ENCODE assay signal across 25 mouse cellular contexts in genomic region chr13:62910206-62910605, GRCm38 (mm10). TPM values are rescaled to one million over a fixed set of nuclear protein-coding genes. Genes with fewer than 3 reads are reported as not detected.
"Had no signal": no experiment of that assay in that cellular context is flagged by ENCODE, and none has a peak within 500 bp of the region (broad histone marks: within the 10 kb centered on the region; RNA-seq: fewer than 3 reads in every experiment).

No protein-coding gene starts in this region.

- H3K4me1 ChIP-seq: midbrain, embryonic 12.5 days had no signal

- H3K27me3 ChIP-seq: limb, embryonic 13.5 days; midbrain, embryonic 12.5 days; neural tube, embryonic 13.5 days had no signal

- H3K27ac ChIP-seq: kidney, postnatal 0 days; layer of hippocampus, adult 2 months; limb, embryonic 10.5 days; limb, embryonic 13.5 days; midbrain, embryonic 12.5 days; neural tube, embryonic 13.5 days; stomach, postnatal 0 days had no signal

- H3K4me2 ChIP-seq: limb, embryonic 13.5 days; lung, embryonic 14.5 days; midbrain, embryonic 12.5 days; neural tube, embryonic 13.5 days had no signal

- DNase-seq: kidney, adult 2 months; kidney, postnatal 25 days; layer of hippocampus, adult 9-11 months; layer of hippocampus, postnatal 36 days; lung, embryonic 14.5 days; lung, postnatal 14 days; lung, postnatal 4 days; right cerebral cortex, postnatal 4 days; thymus, adult 2 months; thymus, postnatal 14 days; thymus, postnatal 4 days had no signal

- H3K36me3 ChIP-seq: limb, embryonic 10.5 days; limb, embryonic 13.5 days; midbrain, embryonic 12.5 days; neural tube, embryonic 13.5 days had no signal

- H3K9me3 ChIP-seq: limb, embryonic 10.5 days; limb, embryonic 13.5 days; midbrain, embryonic 12.5 days; neural tube, embryonic 13.5 days had no signal

- H3K9ac ChIP-seq: limb, embryonic 13.5 days; lung, embryonic 14.5 days; midbrain, embryonic 12.5 days; neural tube, embryonic 13.5 days had no signal

- ATAC-seq: intestine, postnatal 0 days; midbrain, embryonic 16.5 days had no signal

- H3K4me3 ChIP-seq: layer of hippocampus, adult 2 months; limb, embryonic 10.5 days; limb, embryonic 13.5 days; midbrain, embryonic 12.5 days; myocyte; neural tube, embryonic 13.5 days had no signal

RNA-seq across cellular contexts. Expression of gene Fbp1, which starts 22.1 kb away (rescaled TPM):
- polyA plus RNA-seq: limb, embryonic 10.5 days; midbrain, embryonic 12.5 days; midbrain, embryonic 16.5 days; myocyte had no signal

RNA-seq across cellular contexts. Expression of gene Fbp2, which starts 52.0 kb away (rescaled TPM):
- total RNA-seq: layer of hippocampus, adult 2 months; layer of hippocampus, postnatal 36 days; left cerebral cortex, adult 8-10 months; megakaryocyte progenitor cell, adult 5-6 weeks; megakaryocyte-erythroid progenitor cell, adult 5-6 weeks; monocyte, adult 5-6 weeks had no signal
- polyA plus RNA-seq: lung, embryonic 14.5 days; midbrain, embryonic 12.5 days had no signal
